Mouse (Mus musculus) heart, postnatal 0 days (tissue): ENCODE results near the gene Irf3. TPM values are rescaled to one million over a fixed set of nuclear protein-coding genes. Genes with fewer than 3 reads are reported as not detected.

Experiments
- ATAC-seq: fragments of 200-750 bp; cut with Nextera tagmentation; 2 replicates; pipeline ENCODE4 v1.8.0; 2017; ENCODE audit warnings: low read depth, moderate number of reproducible peaks, moderate library complexity; ENCODE audit not compliant: insufficient read depth
- DNase-seq: peaks from one replicate; pipeline ENCODE4 v3.0.0-alpha.2; 2016; ENCODE audit warnings: low spot score
- H3K27ac ChIP-seq: fragments of 300-500 bp; sonication (generic); 2 replicates; pipeline ENCODE4 v1.5.1; 2014; ENCODE audit warnings: low read depth, mild to moderate bottlenecking
- H3K27me3 ChIP-seq: fragments of 300-500 bp; sonication (generic); 2 replicates; pipeline ENCODE4 v1.6.1; 2014; ENCODE audit warnings: low read length, mixed read lengths; ENCODE audit not compliant: control insufficient read depth, insufficient read depth
- H3K36me3 ChIP-seq: fragments of 300-500 bp; sonication (generic); replicated peaks from 2 replicates; pipeline ENCODE4 v1.6.1; 2014; ENCODE audit warnings: low read length, mixed read lengths; ENCODE audit not compliant: control insufficient read depth, insufficient read depth
- H3K4me1 ChIP-seq: fragments of 300-500 bp; sonication (generic); 2 replicates; pipeline ENCODE4 v1.6.1; 2014; ENCODE audit warnings: antibody characterized with exemption; ENCODE audit not compliant: control insufficient read depth, insufficient read depth
- H3K4me2 ChIP-seq: fragments of 300-500 bp; sonication (generic); 2 replicates; pipeline ENCODE4 v1.6.1; 2014; ENCODE audit warnings: low read depth, mild to moderate bottlenecking, low read length, moderate library complexity
- H3K4me3 ChIP-seq: fragments of 300-500 bp; sonication (generic); 2 replicates; pipeline ENCODE4 v1.5.1; 2014; ENCODE audit warnings: low read depth, low read length
- H3K9ac ChIP-seq: fragments of 300-500 bp; sonication (generic); replicated peaks from 2 replicates; pipeline ENCODE4 v1.6.1; 2014; ENCODE audit warnings: low read depth, low read length, mixed read lengths
- H3K9me3 ChIP-seq: fragments of 300-500 bp; sonication (generic); replicated peaks from 2 replicates; pipeline ENCODE4 v1.6.1; 2016; ENCODE audit warnings: low read length; ENCODE audit not compliant: control insufficient read depth
- CTCF ChIP-seq: IDR thresholded peaks from 2 replicates; pipeline ENCODE4 v1.5.1; 2016; ENCODE audit warnings: antibody characterized with exemption, control low read depth, low read depth
- EP300 ChIP-seq: IDR thresholded peaks from 2 replicates; pipeline ENCODE4 v1.6.1; 2016; ENCODE audit warnings: antibody characterized with exemption, low read depth
- WGBS: fragments of 180-500 bp; shearing (Covaris S2); extraction: QIAGEN DNeasy Blood & Tissue Kit; methylation state at CpG from one replicate; pipeline ENCODE4 v1.1.7; 2014; 5-methylcytosine and 5-hydroxymethylcytosine counted together
- polyA plus RNA-seq: library from polyadenylated mRNA; unstranded; fragments of >200 nt; fragmentation: Nextera tagmentation; extraction: Ambion mirVana; gene quantifications from 2 replicates; pipeline ENCODE4 v1.2.1, GENCODE M21; 2015
- total RNA-seq: library from RNA; depleted of rRNA; stranded (reverse); fragments of >200 nt; gene quantifications from 2 replicates; pipeline ENCODE4 v1.2.3, GENCODE M21; 2014; ENCODE audit warnings: low replicate concordance

The Irf3 gene
- total and polyA plus RNA-seq, 2 experiments from 2014 or later: 44.8 to 61.1 TPM

GRCm38 (mm10) chr7:44974383-44975116 lies 22.9 kb upstream of the Irf3 start, which contains the start of gene Cpt1c:
TSS of gene Cpt1c (minus strand) at chr7:44974851.
- Histone ChIP-seq H3K4me2 (peak within 1 kb of the TSS; percentile 54), H3K9me3 (no peaks in the 10 kb centered on the region), H3K4me1 (no peaks in the 10 kb centered on the region), H3K27ac (peak within 1 kb of the TSS; percentile 24), H3K4me3 (peak within 1 kb of the TSS; percentile 45), H3K36me3 (peaks cover 39% of the 10 kb centered on the region), H3K9ac (0 out of 2 replicates have a peak within 1 kb of the TSS, but pooled peaks have one; percentile 3), H3K27me3 (0 out of 2 replicates have a peak, but pooled peaks cover 3% of the 10 kb centered on the region)
- WGBS: 4% methylated on average over 22 of the region's 22 CpGs
- no peak for TF ChIP-seq CTCF
- TF ChIP-seq EP300: no peak
- ATAC-seq (no peak), DNase-seq (peak; percentile 62)

GRCm38 (mm10) chr7:44975117-44975419 lies 22.4 kb upstream of the Irf3 start:
- Histone ChIP-seq H3K27ac (no peak overlapping the region), H3K9me3 (no peaks in the 10 kb centered on the region), H3K4me3 (no peak overlapping the region), H3K36me3 (peaks cover 44% of the 10 kb centered on the region), H3K9ac (no peak overlapping the region), H3K4me1 (no peaks in the 10 kb centered on the region), H3K4me2 (no peak overlapping the region), H3K27me3 (0 out of 2 replicates have a peak, but pooled peaks cover 3% of the 10 kb centered on the region)
- ATAC-seq (no peak), DNase-seq (no peak)
- WGBS: 23% methylated on average over 6 of the region's 6 CpGs
- TF ChIP-seq EP300: no peak
- TF ChIP-seq CTCF: no peak

GRCm38 (mm10) chr7:44978300-44978699 lies 19.1 kb upstream of the Irf3 start:
- no peaks in the 10 kb centered on the region for H3K27me3 ChIP-seq
- ATAC-seq (no peak), DNase-seq (no peak)
- H3K4me3 ChIP-seq: no peak overlapping the region
- no peak overlapping the region for H3K9ac ChIP-seq
- H3K9me3 ChIP-seq: no peaks in the 10 kb centered on the region
- no peaks in the 10 kb centered on the region for H3K4me1 ChIP-seq
- WGBS: 90% methylated on average over 3 of the region's 3 CpGs
- H3K27ac ChIP-seq: no peak overlapping the region
- no peak overlapping the region for H3K4me2 ChIP-seq
- peaks cover 67% of the 10 kb centered on the region for H3K36me3 ChIP-seq
- no peak for TF ChIP-seq CTCF
- TF ChIP-seq EP300: no peak

GRCm38 (mm10) chr7:44981539-44981938 lies 15.9 kb upstream of the Irf3 start:
- no peak overlapping the region for H3K9ac ChIP-seq
- H3K9me3 ChIP-seq: no peaks in the 10 kb centered on the region
- 0 out of 2 replicates have a peak, but pooled peaks cover 12% of the 10 kb centered on the region for H3K4me1 ChIP-seq
- ATAC-seq (no peak), DNase-seq (no peak)
- no peak overlapping the region for H3K4me3 ChIP-seq
- H3K4me2 ChIP-seq: no peak overlapping the region
- WGBS: 95% methylated on average over 8 of the region's 8 CpGs
- H3K27me3 ChIP-seq: no peaks in the 10 kb centered on the region
- TF ChIP-seq CTCF (no peak), EP300 (no peak)
- no peak overlapping the region for H3K27ac ChIP-seq
- H3K36me3 ChIP-seq: peaks cover 58% of the 10 kb centered on the region

GRCm38 (mm10) chr7:44983085-44983484 lies 14.4 kb upstream of the Irf3 start:
- no peaks in the 10 kb centered on the region for H3K9me3 ChIP-seq
- DNase-seq (peak; percentile 71), ATAC-seq (no peak)
- no peak overlapping the region for H3K4me2 ChIP-seq
- 29% methylated on average over 6 of the region's 6 CpGs for WGBS
- no peaks in the 10 kb centered on the region for H3K27me3 ChIP-seq
- no peak for TF ChIP-seq EP300
- TF ChIP-seq CTCF: peak; percentile 94
- peaks cover 43% of the 10 kb centered on the region for H3K36me3 ChIP-seq
- H3K4me1 ChIP-seq: peaks cover 16% of the 10 kb centered on the region; the same call in 1 of the 2 replicates
- no peak overlapping the region for H3K4me3 ChIP-seq
- H3K9ac ChIP-seq: no peak overlapping the region
- H3K27ac ChIP-seq: no peak overlapping the region
